Mouse (Mus musculus) myocyte (in vitro differentiated cells): ENCODE results near the gene Gm43517. TPM values are rescaled to one million over a fixed set of nuclear protein-coding genes. Genes with fewer than 3 reads are reported as not detected.

ENCODE experiments used
- H3K27me3 ChIP-seq: one replicate; pipeline ENCODE4 v1.6.1; 2011; ENCODE audit not compliant: control insufficient read depth, insufficient read depth, insufficient read length
- H3K36me3 ChIP-seq: one replicate; pipeline ENCODE4 v1.6.1; 2011; ENCODE audit not compliant: control insufficient read depth, insufficient read depth
- H3K4me2 ChIP-seq: one replicate; pipeline ENCODE4 v1.6.1; 2011; ENCODE audit warnings: low read depth, control low read depth
- H3K4me3 ChIP-seq: one replicate; pipeline ENCODE4 v1.5.1; 2011; ENCODE audit warnings: mild to moderate bottlenecking, control low read depth, moderate library complexity
- H3K79me2 ChIP-seq: one replicate; pipeline ENCODE4 v1.6.1; 2011; ENCODE audit not compliant: control insufficient read depth, insufficient read depth
- H3ac ChIP-seq: one replicate; pipeline ENCODE4 v1.6.1; 2011; ENCODE audit not compliant: control insufficient read depth, insufficient read length
- CEBPB ChIP-seq: IDR thresholded peaks from 2 replicates; pipeline ENCODE4 v1.6.1; 2011; ENCODE audit warnings: mild to moderate bottlenecking, moderate library complexity; ENCODE audit not compliant: poor library complexity, insufficient read depth, severe bottlenecking
- E2F4 ChIP-seq: IDR thresholded peaks from one replicate; pipeline ENCODE4 v1.6.1; 2011; ENCODE audit warnings: mild to moderate bottlenecking, control low read depth, moderate library complexity; ENCODE audit not compliant: insufficient read depth
- MAX ChIP-seq: IDR thresholded peaks from one replicate; pipeline ENCODE4 v1.6.1; 2011; ENCODE audit warnings: low read depth, mild to moderate bottlenecking, control low read depth
- MYOD1 ChIP-seq, 3 experiments: IDR thresholded peaks; one replicate each; pipeline ENCODE4 v1.6.1; 2011; ENCODE audit warnings: control low read depth in 2 of 3, low read depth in 2 of 3, mild to moderate bottlenecking in 2 of 3, moderate library complexity in 1 of 3; ENCODE audit not compliant: insufficient read length in 2 of 3, control insufficient read depth in 1 of 3
- MYOG ChIP-seq, 3 experiments: IDR thresholded peaks; one replicate each; pipeline ENCODE4 v1.6.1; 2011; ENCODE audit warnings: control low read depth in 2 of 3, low read depth in 2 of 3, mild to moderate bottlenecking in 2 of 3; ENCODE audit not compliant: insufficient read length in 2 of 3, control insufficient read depth in 1 of 3, insufficient read depth in 1 of 3
- POLR2AphosphoS2 ChIP-seq: IDR thresholded peaks from one replicate; pipeline ENCODE4 v1.6.1; 2011; ENCODE audit warnings: low read depth, control low read depth; ENCODE audit not compliant: insufficient read length
- REST ChIP-seq: IDR thresholded peaks from one replicate; pipeline ENCODE4 v1.6.1; 2011; ENCODE audit warnings: mild to moderate bottlenecking, control low read depth, moderate library complexity; ENCODE audit not compliant: insufficient read depth, insufficient read length
- TCF12 ChIP-seq: IDR thresholded peaks from one replicate; pipeline ENCODE4 v1.6.1; 2011; ENCODE audit warnings: mild to moderate bottlenecking, control low read depth; ENCODE audit not compliant: poor library complexity, insufficient read depth, severe bottlenecking
- TCF3 ChIP-seq: IDR thresholded peaks from one replicate; pipeline ENCODE4 v1.6.1; 2011; ENCODE audit warnings: low read depth, control low read depth; ENCODE audit not compliant: insufficient read length
- USF1 ChIP-seq: IDR thresholded peaks from one replicate; pipeline ENCODE4 v1.6.1; 2011; ENCODE audit warnings: low read depth, mild to moderate bottlenecking, control low read depth, moderate library complexity
- polyA plus RNA-seq: library from polyadenylated mRNA; unstranded; fragments of >200 nt; fragmentation: generic; extraction: Trizol; gene quantifications from one replicate; pipeline ENCODE4 v1.2.1, GENCODE M21; 2012; ENCODE audit warnings: missing spikeins

Gene Gm43517
- polyA plus RNA-seq, 1 experiment, result not detected

DNA sequence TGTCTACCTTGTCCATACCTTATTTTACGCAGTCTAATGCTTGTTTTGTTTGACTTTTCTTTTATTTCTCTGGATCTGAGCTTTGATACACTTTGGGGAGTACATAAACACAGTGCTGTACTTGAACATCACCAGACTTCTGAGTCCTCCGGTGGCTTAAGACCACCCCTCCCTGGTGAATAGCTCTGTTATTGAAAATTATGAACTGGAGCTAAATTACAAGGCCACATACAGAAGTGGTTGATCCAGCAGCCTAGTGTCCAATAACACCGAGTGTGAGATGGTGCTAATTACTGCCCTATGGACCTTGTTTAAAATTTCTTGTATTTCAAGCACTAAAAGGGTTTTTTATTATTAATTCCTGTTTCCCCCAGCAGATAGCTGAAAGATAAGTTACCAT, 33.0 kb downstream of the Gm43517 start:
- no peak for TF ChIP-seq E2F4
- TF ChIP-seq TCF3, result no peak
- no peak for TF ChIP-seq CEBPB
- TF ChIP-seq USF1, result no peak
- TF ChIP-seq REST, result no peak
- no peak for TF ChIP-seq POLR2AphosphoS2
- no peak for TF ChIP-seq MAX
- TF ChIP-seq MYOD1 (IDR thresholded peaks at IDR 0.05; ENCODE audit: control insufficient read depth in 1 of 3, insufficient read length in 2 of 3, low read depth in 2 of 3), result no peak
- no peak for TF ChIP-seq MYOG (IDR thresholded peaks at IDR 0.05; ENCODE audit: control insufficient read depth in 1 of 3, insufficient read depth in 1 of 3, insufficient read length in 2 of 3, low read depth in 2 of 3)
- no peak for TF ChIP-seq TCF12
- no peak overlapping the region for H3ac ChIP-seq
- no peak overlapping the region for H3K4me3 ChIP-seq
- H3K4me2 ChIP-seq, result no peak overlapping the region
- no peaks in the 10 kb centered on the region for H3K79me2 ChIP-seq
- H3K36me3 ChIP-seq, result no peaks in the 10 kb centered on the region
- H3K27me3 ChIP-seq, result no peaks in the 10 kb centered on the region

Other genes starting within 250 kb of the Gm43517 start
- not detected for gene Foxg1, start 2.5 kb upstream of the Gm43517 start, polyA plus RNA-seq